Mouse (Mus musculus) ES-E14 (cell line): ENCODE measurements at regions not wholly inside any gene's neighbourhood (a gene's known extent, or its start where the extent isn't known, plus 50 kb on each side); places are given as distances from the start of the nearest gene placed in this dataset.

ENCODE experiments used
- HCFC1 ChIP-seq: IDR thresholded peaks from 2 replicates; pipeline ENCODE4 v1.6.1; 2012; ENCODE audit warnings: low read length, inconsistent platforms, borderline replicate concordance; ENCODE audit not compliant: insufficient read depth
- MAFK ChIP-seq: IDR thresholded peaks from 2 replicates; pipeline ENCODE4 v1.6.1; 2014; ENCODE audit warnings: mild to moderate bottlenecking, low read depth, low read length, inconsistent platforms; ENCODE audit not compliant: insufficient read depth
- ZC3H11A ChIP-seq: IDR thresholded peaks from 2 replicates; pipeline ENCODE4 v1.6.1; 2012; ENCODE audit warnings: low read depth, mild to moderate bottlenecking, inconsistent platforms, low read length, borderline replicate concordance
- ZNF384 ChIP-seq: IDR thresholded peaks from 2 replicates; pipeline ENCODE4 v1.6.1; 2012; ENCODE audit warnings: low read depth, low read length, inconsistent platforms

GRCm38 (mm10) chr10:68999610-69000009, 151.6 kb upstream of the Rhobtb1 start:
- TF ChIP-seq ZNF384: no peak
- TF ChIP-seq MAFK: no peak
- no peak for TF ChIP-seq ZC3H11A
- TF ChIP-seq HCFC1: no peak
